Mouse (Mus musculus) liver, embryonic 16.5 days (tissue): ENCODE data around the gene 1700067K01Rik. TPM values are rescaled to one million over a fixed set of nuclear protein-coding genes. Genes with fewer than 3 reads are reported as not detected.
A peak's percentile ranks its signal among the peaks of the same experiment; 100 is the strongest.
"Not testable (repeated sequence)": the region's sequence is repeated elsewhere in the genome, so short reads cannot be mapped to it uniquely, and the experiment has no call there.

Source experiments
- ATAC-seq: fragments of 200-750 bp; cut with Nextera tagmentation; 2 replicates; pipeline ENCODE4 v1.8.0; 2017; ENCODE audit warnings: low read depth, mild to moderate bottlenecking, moderate number of reproducible peaks, moderate library complexity
- H3K27ac ChIP-seq: fragments of 300-500 bp; sonication (generic); 2 replicates; pipeline ENCODE4 v1.5.1; 2014; ENCODE audit warnings: mild to moderate bottlenecking, low read length
- H3K27me3 ChIP-seq: fragments of 300-500 bp; sonication (generic); 2 replicates; pipeline ENCODE4 v1.6.1; 2014; ENCODE audit warnings: low read depth, low read length, mixed read lengths; ENCODE audit not compliant: control insufficient read depth, insufficient read depth
- H3K36me3 ChIP-seq: fragments of 300-500 bp; sonication (generic); 2 replicates; pipeline ENCODE4 v1.6.1; 2014; ENCODE audit warnings: mild to moderate bottlenecking; ENCODE audit not compliant: control insufficient read depth, insufficient read depth
- H3K4me1 ChIP-seq: fragments of 300-500 bp; sonication (generic); 2 replicates; pipeline ENCODE4 v1.6.1; 2014; ENCODE audit warnings: low read depth, low read length, mixed read lengths; ENCODE audit not compliant: control insufficient read depth
- H3K4me2 ChIP-seq: fragments of 300-500 bp; sonication (generic); 2 replicates; pipeline ENCODE4 v1.6.1; 2014; ENCODE audit warnings: low read depth, low read length, mixed read lengths
- H3K4me3 ChIP-seq: fragments of 300-500 bp; sonication (generic); 2 replicates; pipeline ENCODE4 v1.5.1; 2014; ENCODE audit warnings: low read depth, mild to moderate bottlenecking, low read length
- H3K9ac ChIP-seq: fragments of 300-500 bp; sonication (generic); 2 replicates; pipeline ENCODE4 v1.6.1; 2014; ENCODE audit warnings: low read depth, low read length
- H3K9me3 ChIP-seq: fragments of 300-500 bp; sonication (generic); replicated peaks from 2 replicates; pipeline ENCODE4 v1.6.1; 2016; ENCODE audit warnings: low read length; ENCODE audit not compliant: control insufficient read depth
- WGBS: fragments of 180-500 bp; shearing (Covaris S2); extraction: QIAGEN DNeasy Blood & Tissue Kit; methylation state at CpG from one replicate; pipeline ENCODE4 v1.1.7; 2014; ENCODE audit not compliant: insufficient replicate concordance; 5-methylcytosine and 5-hydroxymethylcytosine counted together
- polyA plus RNA-seq: library from polyadenylated mRNA; unstranded; fragments of >200 nt; fragmentation: Nextera tagmentation; extraction: Ambion mirVana; gene quantifications from 2 replicates; pipeline ENCODE4 v1.2.1, GENCODE M21; 2015

The 1700067K01Rik gene
- polyA plus RNA-seq, 1 experiment from 2014 or later, result 0.58 TPM

DNA sequence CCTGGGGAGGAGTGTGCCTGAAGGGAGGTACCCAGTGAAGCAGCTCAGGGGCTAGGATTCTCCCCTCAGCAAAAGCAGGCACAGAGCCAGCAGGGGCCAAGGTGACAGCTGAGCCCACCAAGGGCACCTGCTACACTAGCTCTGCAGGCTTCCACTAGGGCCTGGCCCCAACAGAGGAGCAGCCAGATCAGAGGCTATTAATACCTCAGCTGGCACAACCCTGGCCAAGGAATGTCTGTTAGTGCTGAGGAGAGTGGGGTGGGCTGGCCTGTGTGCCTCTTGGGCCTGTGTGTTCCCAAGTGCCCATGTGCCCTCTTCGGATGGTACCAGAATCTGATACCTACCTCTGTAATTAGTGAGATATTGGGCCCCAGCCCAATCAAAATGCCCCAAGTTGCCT lies 21.1 kb upstream of the 1700067K01Rik start:
- Histone ChIP-seq H3K9ac (no peak overlapping the region), H3K9me3 (no peaks in the 10 kb centered on the region), H3K4me1 (peaks cover 15% of the 10 kb centered on the region), H3K4me3 (no peak overlapping the region), H3K36me3 (peaks cover 10% of the 10 kb centered on the region), H3K27me3 (no peaks in the 10 kb centered on the region), H3K4me2 (no peak overlapping the region), H3K27ac (no peak overlapping the region)
- WGBS, result 57% methylated on average over 1 of the region's 1 CpGs
- no peak for ATAC-seq

DNA sequence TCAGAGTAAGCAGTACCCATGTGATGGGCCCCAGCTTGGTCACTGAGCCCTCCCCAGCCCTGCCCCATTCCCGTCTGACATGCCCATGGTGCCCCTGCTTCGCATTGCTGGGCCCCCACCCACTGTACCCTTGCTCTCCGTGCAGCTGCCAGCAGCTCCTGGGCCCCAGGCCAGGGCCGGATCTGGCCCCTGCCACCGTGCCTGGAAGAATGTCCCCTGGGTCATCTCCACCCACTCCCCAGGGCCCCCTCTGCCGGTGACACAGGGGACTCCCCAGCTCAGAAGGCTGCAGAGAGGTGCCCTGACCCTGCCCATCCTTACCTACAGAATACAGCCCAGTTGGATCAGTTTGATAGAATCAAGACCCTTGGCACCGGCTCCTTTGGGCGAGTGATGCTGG lies 20.5 kb upstream of the 1700067K01Rik start:
- Histone ChIP-seq H3K36me3 (peaks cover 12% of the 10 kb centered on the region), H3K27me3 (no peaks in the 10 kb centered on the region), H3K9ac (no peak overlapping the region), H3K4me2 (no peak overlapping the region), H3K9me3 (no peaks in the 10 kb centered on the region), H3K4me1 (peaks cover 15% of the 10 kb centered on the region), H3K27ac (no peak overlapping the region), H3K4me3 (no peak overlapping the region)
- ATAC-seq, result no peak
- 80% methylated on average over 8 of the region's 8 CpGs for WGBS

DNA sequence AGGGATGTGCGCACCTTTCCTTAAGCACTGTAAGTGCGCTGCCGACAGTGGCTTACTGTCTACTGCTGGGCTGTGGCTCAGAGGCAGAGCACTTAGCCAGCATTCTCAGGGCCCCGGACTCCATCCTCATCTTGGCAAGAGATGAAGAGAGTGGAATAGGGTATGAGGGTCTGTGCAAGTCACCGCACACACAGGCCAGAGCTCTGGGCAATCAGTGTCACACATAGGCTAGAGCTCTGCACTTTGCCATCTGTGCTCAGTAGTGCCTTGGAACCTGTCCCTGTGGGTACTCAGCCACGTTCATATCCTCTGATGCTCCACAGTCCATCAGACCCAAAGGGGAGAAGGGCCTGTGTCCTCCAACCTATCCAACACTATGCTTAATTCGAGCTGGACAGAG lies 19.8 kb upstream of the 1700067K01Rik start:
- no peak for ATAC-seq
- Histone ChIP-seq H3K9me3 (no peaks in the 10 kb centered on the region), H3K4me1 (peaks cover 15% of the 10 kb centered on the region), H3K27ac (no peak overlapping the region), H3K9ac (no peak overlapping the region), H3K4me3 (no peak overlapping the region), H3K36me3 (peaks cover 13% of the 10 kb centered on the region), H3K4me2 (no peak overlapping the region), H3K27me3 (no peaks in the 10 kb centered on the region)
- 82% methylated on average over 7 of the region's 7 CpGs for WGBS

DNA sequence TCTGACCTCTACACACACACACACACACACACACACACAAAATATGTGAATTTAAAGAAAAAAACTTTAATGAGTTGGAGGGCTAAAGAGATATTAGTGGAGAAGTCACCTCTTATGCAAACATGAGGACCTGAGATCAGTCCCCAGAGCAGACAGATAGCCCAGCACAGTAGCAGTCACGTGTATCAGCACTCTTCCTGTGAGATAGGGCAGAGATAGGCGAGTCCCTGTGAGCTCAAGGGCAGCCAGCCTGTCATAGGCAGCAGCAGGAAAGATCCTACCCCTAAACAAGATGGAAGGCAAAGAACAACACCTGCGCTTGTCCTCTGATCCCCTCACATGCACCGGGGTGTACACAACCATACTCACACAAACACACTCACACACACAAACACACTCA lies 18.9 kb upstream of the 1700067K01Rik start:
- Histone ChIP-seq H3K36me3 (peaks cover 20% of the 10 kb centered on the region), H3K4me2 (no peak overlapping the region), H3K9me3 (no peaks in the 10 kb centered on the region), H3K27me3 (no peaks in the 10 kb centered on the region), H3K27ac (no peak overlapping the region), H3K9ac (no peak overlapping the region), H3K4me3 (no peak overlapping the region), H3K4me1 (peaks cover 9% of the 10 kb centered on the region)
- peak; percentile 73 for ATAC-seq
- WGBS, result 44% methylated on average over 4 of the region's 4 CpGs

DNA sequence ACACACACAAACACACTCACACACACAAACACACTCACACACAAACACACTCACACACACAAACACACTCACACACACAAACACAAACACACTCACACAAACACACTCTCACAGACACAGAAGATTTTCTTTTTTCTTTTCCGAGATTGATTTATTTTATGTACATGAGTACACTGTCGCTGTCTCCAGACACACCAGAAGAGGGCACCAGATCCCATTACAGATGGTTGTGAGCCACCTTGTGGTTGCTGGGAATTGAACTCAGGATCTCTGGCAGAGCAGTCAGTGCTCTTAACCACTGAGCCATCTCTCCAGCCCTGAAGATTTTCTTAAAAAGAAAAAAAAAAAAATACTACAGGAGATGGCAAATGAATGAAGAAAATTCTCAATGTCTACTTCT lies 18.1 kb upstream of the 1700067K01Rik start:
- not testable (repeated sequence) for H3K4me1 ChIP-seq, ATAC-seq, H3K27me3 ChIP-seq, H3K9me3 ChIP-seq, H3K4me3 ChIP-seq, H3K27ac ChIP-seq, H3K4me2 ChIP-seq, H3K9ac ChIP-seq
- WGBS, result 85% methylated on average over 2 of the region's 2 CpGs
- H3K36me3 ChIP-seq, result peaks cover 22% of the 10 kb centered on the region

DNA sequence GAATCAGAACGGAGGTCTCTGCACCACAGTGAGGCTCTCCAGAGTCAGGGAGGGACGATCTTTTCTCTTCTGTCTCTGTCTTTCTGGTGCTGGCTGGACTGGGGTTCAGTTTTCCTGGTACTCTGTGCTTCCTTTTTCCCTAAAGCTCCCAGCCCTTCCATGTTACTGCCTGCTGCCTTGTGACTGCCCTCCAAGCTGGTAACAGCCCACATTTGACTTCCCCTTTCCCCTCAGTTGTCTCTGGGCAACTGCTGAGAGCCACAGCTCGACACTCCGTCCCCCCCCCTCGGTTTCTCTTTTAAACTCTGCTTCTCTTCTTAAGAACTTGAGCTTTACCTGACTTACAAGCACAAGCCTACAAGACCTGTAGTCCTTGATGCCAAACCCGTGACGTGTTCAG lies 12.1 kb upstream of the 1700067K01Rik start:
- H3K27ac ChIP-seq, result no peak overlapping the region

DNA sequence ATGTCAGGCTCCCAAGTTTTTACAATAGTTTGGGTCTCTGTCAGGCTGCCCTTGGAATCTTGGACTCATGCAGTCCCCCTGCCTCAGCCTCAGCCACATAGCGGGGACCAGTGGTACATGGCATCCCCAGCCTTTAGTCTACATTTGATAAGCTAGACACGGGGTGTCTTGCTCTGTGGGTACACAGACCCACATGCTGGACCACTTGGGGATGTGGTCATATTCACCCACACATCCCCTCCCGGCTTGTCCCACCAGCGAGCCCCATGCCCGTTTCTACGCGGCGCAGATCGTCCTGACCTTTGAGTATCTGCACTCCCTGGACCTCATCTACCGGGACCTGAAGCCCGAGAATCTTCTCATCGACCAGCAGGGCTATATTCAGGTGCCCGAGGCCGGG lies 11.1 kb upstream of the 1700067K01Rik start:
- 86% methylated on average over 14 of the region's 14 CpGs for WGBS
- Histone ChIP-seq H3K9me3 (no peaks in the 10 kb centered on the region), H3K4me1 (peaks cover 28% of the 10 kb centered on the region), H3K4me2 (no peak overlapping the region), H3K36me3 (peaks cover 18% of the 10 kb centered on the region), H3K27me3 (no peaks in the 10 kb centered on the region), H3K4me3 (no peak overlapping the region), H3K9ac (no peak overlapping the region), H3K27ac (no peak overlapping the region)
- ATAC-seq, result no peak

More for the DNA sequence above, 12.1 kb upstream of the 1700067K01Rik start:
- H3K4me3 ChIP-seq, result no peak overlapping the region
- H3K36me3 ChIP-seq, result peaks cover 18% of the 10 kb centered on the region
- 44% methylated on average over 7 of the region's 7 CpGs for WGBS
- H3K9ac ChIP-seq, result no peak overlapping the region
- no peak for ATAC-seq
- no peak overlapping the region for H3K4me2 ChIP-seq
- no peaks in the 10 kb centered on the region for H3K27me3 ChIP-seq
- H3K9me3 ChIP-seq, result no peaks in the 10 kb centered on the region
- H3K4me1 ChIP-seq, result peaks cover 26% of the 10 kb centered on the region

DNA sequence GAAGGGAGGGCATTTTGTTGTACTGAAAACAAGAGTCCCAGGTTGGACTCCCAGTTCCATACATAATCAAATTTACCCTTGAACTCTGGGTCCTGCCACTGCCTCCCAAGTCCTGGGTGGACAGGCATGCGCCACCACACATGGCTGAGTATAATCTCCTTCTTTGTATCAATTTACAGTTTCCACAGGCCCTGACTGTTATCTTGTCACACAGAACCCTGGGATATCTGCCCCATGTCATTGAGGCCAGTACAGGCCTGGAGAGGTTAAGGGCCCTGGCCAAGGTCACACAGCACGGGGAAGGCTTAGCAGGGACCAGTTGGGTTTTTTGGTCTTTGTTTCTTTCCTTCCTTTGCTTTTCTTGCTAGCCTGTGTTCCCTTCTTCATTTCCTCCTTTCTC lies 8.8 kb upstream of the 1700067K01Rik start:
- H3K27ac ChIP-seq, result peak overlapping the region; percentile 62
- H3K9me3 ChIP-seq, result no peaks in the 10 kb centered on the region
- H3K27me3 ChIP-seq, result no peaks in the 10 kb centered on the region
- H3K4me1 ChIP-seq, result peaks cover 36% of the 10 kb centered on the region
- peaks cover 8% of the 10 kb centered on the region; the same call in 1 of the 2 replicates for H3K36me3 ChIP-seq
- H3K4me2 ChIP-seq, result 0 out of 2 replicates have a peak overlapping the region, but pooled peaks have one; percentile 10
- no peak overlapping the region for H3K9ac ChIP-seq
- peak; percentile 49 for ATAC-seq
- no peak overlapping the region for H3K4me3 ChIP-seq
- 19% methylated on average over 2 of the region's 2 CpGs for whole genome bisulfite sequencing

DNA sequence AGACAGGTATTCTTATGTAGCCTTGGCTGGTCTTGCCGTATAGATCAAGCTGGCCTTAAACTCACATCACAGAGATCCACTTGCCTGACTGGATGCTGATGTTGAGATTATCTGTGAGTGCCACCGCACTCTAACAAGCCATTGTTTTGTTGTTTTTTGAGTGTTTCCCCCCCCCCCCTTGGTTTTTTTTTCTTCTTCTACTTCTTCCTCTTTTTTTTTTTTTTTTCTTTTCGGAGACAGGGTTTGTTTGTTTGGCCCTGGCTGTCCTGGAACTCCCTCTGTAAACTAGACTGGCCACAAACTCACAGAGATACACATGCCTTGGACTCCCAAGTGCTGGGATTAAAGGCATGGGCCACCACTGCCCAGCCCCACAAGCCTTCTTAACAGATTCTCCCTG lies 7.3 kb upstream of the 1700067K01Rik start:
- no peak overlapping the region for H3K9ac ChIP-seq
- 31% methylated on average over 3 of the region's 3 CpGs for WGBS
- no peak overlapping the region for H3K4me2 ChIP-seq
- peaks cover 42% of the 10 kb centered on the region for H3K4me1 ChIP-seq
- H3K36me3 ChIP-seq, result peaks cover 6% of the 10 kb centered on the region; the same call in 1 of the 2 replicates
- no peak for ATAC-seq
- peak overlapping the region; percentile 1 for H3K27ac ChIP-seq
- no peaks in the 10 kb centered on the region for H3K27me3 ChIP-seq
- no peaks in the 10 kb centered on the region for H3K9me3 ChIP-seq
- no peak overlapping the region for H3K4me3 ChIP-seq
